Mouse (Mus musculus) cerebellum, postnatal 25 days (tissue): ENCODE results near the gene Dok3.

ENCODE experiments used
- DNase-seq, 2 experiments: peaks; one replicate each; pipeline ENCODE4 v3.0.0; 2021; ENCODE audit warnings: mixed read lengths in 2 of 2

Gene Dok3

DNA sequence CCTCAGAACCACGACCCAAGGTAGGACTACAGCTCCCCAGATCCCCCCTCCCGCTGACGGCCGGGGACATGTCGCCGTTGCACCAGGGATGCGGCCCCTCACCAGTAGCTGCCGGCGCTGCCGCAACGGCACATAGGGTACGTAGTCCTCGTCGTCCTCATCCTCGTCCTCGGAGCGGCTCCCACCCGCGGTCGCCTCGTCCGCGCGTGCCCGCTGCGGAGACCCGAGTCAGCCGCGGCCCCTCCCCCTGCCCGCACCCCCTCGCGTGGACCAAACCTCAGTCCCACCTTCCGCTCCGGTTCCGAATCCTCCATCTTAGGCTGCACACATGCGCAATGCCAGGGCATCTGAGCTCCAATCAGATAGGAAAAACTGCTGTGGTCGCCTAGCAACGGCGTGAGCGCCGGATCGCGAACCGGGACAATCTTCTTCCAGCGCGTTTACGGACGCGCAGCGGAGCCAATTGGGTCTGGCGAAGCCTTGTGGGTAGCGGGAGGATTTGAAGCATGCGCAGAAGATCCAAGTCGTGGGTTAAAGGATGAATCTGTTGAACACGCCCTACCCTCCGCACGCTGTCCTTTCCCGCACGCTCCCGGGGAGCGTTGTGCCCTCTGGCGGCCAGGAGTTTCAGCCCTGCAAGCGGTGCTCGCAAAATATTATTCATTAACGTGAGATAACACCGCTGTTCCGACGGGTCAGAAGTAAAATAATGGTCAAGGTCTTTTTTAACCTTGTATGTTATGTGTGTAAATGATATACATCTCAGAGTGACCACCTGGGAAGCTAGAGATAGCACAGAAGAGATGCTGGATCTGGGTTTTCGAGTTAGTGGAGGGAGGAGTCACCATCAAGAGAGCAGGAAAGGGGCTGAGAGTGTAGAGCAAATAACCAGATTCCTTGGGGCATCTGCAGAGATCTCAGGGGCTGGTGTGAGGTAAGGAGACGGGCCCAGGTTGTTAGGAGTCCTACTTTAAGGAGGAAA lies 7.4 kb upstream of the Dok3 start, which contains the start of gene Ddx41:
Ddx41 (minus strand) TSS at position 465 of the 982 bp plus-strand sequence.
- peak; percentile 99 to 100 for DNase-seq

DNA sequence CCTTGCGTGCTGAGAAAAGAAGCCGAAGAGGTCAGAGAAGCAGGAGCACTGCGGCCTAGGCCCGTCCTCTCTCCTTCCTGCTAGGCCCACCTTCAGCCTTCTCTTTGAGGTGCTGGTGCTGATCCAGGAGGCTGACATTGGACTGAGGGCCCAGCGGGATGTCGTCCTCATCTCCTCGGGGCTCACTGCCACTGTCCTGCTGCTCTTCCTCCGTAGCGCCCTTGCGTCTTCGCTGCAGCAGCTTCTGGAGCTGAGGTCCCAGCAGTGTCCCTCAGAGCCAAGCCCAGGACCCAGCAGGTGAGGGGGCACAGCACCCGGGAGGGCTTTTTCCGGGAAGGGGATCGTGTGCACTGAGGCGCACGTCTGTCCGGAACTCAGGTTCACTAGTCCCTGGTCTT lies 6.7 kb upstream of the Dok3 start:
- peak in 1 of 2 experiments; percentile 46 for DNase-seq

DNA sequence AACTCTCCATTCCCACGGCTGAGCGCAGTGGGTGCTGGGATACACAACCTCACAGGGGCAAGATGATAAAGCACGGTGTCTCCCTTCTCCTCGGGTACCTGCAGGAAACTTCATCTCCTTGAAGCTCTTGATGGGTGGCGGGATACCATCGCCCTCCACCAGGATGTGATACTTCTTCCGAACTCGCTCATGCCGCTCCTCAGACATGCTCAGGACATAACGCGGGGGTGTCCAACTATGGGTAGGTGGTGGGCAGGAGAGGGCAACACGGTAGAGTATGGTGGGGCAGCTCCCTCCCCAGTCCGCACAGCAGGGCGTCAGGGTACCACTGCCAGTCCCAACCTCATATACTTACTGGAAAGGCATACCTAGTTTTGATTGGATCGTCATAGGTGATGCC lies 6.1 kb upstream of the Dok3 start:
- DNase-seq: peak in 1 of 2 experiments; percentile 11

DNA sequence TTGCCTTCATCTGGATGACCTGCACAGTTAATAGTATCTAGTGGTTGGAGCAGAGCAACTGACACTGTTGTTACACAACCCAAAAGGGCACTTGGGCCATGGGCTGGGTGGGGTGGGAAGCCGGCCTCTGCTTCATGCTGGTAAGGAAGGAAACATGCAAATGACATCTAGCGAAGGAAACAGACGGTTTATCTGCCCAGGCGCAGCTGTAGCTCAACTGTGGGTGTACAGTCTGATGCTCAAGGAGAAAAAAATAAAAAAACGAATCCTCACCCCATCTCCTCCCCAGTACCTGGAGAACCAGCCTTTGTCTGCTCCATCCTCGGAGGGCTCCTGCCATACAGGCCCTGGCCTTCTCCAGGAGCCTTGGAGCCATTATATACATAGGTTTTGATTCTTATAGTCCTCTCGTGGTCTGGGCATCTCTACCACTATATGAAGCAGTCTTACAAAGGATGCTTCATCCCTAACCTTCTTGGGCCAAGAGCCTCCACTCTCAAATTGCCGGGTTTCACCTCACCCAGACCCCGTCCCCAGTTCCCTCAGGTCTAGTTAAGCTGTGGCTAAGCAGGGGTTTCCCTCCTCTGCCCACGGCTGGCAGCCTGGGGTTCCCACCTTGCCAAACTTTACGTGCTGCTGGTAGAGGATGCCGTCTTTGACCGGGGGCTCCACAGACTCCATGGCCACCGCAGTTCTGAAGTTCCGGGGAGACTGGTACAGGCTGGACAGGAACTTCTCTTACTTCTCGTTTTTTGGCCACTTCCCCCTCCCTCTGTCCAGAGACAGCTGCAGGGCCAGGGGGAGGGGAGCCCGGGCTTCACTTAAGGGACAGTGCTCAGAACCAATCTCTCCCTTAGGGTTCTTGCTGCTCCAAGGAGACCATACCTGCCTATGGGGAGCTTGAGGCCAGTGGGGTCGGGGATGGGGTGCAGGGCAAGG lies 993 bp downstream of the Dok3 start:
- DNase-seq: peak in 1 of 2 experiments; percentile 4

DNA sequence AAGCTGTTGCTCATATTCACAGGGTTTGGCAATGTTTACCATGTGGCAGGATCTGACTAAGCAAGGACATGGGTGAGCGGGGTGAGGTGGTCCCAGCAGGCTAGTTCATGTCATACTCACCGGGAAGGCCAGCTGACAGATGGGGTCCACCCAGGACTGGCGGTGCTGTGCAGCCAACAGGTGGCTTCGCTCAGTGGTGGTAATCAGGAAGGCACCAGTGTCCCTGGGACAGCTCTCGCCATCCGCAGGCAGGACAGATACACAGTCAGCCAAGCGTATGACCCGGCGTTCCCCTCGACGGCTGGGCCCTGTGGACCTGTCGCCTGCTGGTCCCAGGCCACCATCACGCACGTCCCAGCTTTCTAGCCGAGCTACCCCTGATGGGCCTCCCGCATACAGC lies 1.9 kb downstream of the Dok3 start:
- DNase-seq: no peak

DNA sequence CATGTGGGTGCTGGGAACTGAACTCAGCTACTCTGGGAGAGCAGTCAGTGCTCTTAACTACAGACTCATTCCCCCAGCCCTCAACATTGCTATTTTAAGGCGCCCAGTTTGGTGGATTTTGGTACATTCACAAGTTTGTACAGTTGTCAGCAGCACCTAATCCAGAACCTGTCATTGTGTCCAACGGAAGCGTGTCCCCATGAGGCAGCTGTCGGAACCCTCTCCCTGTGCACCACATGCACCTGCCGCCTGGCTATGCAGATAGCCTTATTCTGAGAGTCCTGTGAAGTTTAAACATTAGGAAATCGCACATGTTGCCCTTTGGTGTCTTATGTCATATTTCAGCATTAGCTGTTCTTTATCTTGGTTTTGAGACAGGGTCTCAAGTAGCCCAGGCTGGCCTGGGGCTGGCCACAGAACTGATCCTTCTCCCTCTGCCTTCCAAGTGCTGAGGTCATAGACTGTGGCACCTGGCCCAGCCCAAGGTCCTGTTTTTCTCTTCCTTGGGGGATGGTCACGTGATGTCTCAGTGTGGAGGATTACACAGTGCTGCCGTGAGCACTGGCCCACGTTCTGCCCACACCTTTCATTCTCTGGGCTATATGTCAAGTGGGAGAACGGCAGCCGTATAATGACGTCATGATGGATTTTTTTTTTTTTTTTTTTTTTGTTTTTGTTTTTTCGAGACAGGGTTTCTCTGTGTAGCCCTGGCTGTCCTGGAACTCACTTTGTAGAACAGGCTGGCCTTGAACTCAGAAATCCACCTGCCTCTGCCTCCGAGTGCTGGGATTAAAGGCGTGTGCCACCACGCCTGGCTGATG lies 3.2 kb downstream of the Dok3 start:
- no peak for DNase-seq

DNA sequence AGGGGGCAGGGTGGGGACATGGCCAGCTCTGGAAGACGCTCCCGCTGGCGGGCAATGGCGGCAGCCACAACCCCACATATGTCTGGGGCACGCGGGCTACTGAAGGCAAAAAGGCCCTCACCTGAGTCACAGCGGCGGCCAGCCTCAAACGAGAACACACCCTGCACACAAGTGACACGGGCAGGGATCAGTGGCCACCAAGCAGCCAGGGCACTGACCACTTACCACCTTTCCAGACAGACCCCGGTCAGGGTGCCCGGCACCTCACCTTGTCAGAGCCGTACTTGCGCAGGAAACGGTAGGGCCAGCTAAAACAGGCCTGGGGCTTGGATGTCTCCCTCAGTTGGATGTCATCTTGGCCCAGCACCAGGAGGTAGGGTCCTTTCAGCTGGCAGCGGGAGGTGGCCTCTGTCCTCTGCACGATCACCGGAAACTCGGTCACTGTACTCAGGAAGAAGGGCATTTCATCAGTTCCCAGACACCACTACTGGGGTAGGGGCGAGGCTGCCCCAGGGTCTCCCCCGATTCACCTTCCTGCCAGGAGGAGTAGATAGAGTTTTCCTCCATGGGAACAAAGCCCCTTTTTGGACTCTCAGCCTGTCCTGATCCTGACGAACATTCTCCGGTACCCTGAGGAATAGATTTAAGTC lies 5.0 kb downstream of the Dok3 start:
- no peak for DNase-seq

DNA sequence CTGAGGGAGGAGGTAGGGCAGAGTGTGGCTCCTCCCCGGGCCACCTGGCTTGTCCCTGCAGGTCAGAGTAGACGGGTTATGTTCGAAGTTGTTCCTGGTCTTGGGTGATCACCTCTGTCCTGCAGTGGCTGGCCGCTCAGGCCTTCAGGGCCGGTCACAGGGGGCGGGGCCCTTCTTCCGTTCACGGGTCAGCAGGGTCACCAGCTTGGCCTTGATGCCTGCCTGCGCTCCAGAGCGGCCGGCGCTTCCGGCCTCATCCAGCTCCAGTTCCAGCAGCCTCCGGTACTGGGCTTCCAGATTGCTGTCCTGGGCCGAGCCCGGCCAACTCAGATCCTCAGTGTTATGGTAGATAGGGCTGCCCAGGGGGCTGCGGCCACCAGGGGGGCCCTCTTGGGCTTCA lies 5.8 kb downstream of the Dok3 start:
- no peak for DNase-seq

DNA sequence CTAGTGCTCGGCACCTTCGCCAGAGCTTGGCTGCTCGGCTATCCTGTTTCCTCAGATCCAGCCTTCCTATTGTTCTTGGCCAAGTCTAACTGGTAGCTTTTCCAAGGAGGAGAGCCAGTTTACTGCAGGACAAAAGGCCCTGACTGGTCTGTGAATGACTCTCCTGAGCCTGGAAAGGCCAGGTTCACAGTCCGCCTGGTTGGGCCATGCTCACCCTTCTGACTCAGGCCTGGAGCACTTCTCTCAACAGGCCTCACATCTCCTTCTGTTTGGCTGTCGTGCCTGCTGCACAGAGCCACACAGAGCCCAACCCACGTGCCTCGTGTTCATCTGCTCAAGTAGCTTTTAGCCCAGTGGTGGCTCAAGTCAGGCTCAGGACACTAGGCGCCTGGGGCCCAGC lies 6.4 kb downstream of the Dok3 start:
- DNase-seq: no peak

DNA sequence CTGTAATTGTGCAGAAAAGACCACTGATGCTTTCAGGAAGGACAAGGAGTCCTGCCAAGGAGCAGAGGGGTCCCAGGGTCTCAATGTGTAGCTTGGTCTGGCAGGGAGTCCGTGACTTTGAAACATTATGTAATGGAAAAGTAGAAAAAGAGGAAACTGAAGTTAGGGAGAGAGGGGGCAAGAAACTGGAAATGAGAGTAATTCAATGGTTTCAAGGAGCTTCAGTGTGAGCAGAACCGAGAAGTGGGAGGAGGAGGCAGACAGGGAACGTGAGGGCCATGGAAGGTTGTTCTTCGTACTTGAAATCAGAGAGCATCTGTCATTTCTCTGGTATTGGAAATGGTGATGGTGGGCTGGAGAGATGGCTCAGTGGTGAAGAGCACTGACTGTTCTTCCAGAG lies 9.5 kb downstream of the Dok3 start:
- DNase-seq: no peak

DNA sequence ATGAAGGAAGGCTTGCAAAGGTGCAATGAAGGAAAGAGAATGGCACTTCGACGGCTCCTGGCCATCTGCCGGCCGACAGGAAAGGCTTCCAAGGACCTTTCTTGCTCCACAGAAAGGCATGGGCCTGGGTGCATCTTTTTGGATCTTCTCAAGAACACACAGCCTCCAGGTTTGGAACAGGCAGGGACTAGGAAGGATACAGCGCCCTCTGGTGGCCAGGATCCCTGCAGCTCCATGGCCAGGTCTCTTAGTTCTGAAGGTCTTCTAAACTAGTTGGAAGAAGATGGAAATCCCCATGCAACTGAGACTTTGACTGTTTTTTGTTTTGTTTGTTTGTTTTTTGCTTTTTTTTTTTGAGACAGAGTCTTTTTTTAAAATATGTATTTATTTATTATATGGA lies 12.1 kb downstream of the Dok3 start:
- DNase-seq: peak; percentile 93 to 95

DNA sequence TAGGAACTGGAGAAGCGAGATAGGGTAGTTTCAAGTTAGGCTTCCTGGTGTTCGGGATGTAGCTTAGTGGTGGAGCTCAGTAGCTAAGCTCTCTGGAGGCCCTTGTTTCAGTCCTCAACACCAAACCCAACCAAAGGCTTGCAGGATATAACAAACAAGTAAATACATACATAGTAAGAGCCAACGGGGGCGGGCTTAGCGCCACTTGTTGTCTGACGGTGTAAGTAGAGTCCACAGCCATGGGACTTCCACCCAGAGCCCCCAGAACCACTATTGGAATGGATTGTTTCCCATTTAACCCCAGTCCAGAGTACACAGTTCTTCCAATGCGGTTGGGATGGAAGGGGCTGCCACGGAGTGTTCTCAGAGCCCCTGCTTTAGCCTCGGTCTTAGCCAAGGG lies 15.3 kb downstream of the Dok3 start:
- DNase-seq: no peak

DNA sequence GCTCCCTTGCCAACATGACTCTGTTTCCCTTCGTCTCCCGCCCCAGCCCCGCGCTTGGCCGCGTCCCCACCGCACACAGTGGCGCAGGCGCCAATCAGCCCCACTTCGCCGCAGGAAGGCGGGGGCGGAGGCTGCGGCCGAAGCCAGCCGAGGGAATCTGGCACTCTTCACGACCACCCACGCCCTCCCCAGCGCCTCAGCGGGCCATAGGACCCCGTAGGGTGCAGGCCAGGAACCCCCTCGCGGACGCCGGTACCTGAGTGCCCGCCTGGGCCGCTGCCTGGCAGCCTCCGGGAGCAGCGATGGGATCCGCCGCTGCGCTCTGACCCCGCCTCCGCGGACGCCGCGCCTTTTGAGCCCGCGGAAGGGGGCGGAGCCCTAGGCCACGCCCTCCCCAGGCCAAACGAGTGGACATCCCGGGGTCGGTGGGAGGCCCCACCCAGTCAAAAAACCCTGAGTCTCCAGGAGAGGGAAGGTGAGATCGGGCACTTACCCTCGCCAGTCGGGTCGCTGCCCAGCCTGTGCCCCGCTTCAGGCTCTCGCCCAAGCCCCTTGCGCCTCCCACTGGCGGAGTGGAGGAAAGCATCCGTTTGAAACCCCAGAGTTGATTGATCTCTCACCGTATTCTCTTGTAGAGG lies 15.9 kb downstream of the Dok3 start, which contains the start of gene Pdlim7:
Pdlim7 (minus strand) TSS at position 566 of the 638 bp plus-strand sequence.
- peak; percentile 92 to 94 for DNase-seq

DNA sequence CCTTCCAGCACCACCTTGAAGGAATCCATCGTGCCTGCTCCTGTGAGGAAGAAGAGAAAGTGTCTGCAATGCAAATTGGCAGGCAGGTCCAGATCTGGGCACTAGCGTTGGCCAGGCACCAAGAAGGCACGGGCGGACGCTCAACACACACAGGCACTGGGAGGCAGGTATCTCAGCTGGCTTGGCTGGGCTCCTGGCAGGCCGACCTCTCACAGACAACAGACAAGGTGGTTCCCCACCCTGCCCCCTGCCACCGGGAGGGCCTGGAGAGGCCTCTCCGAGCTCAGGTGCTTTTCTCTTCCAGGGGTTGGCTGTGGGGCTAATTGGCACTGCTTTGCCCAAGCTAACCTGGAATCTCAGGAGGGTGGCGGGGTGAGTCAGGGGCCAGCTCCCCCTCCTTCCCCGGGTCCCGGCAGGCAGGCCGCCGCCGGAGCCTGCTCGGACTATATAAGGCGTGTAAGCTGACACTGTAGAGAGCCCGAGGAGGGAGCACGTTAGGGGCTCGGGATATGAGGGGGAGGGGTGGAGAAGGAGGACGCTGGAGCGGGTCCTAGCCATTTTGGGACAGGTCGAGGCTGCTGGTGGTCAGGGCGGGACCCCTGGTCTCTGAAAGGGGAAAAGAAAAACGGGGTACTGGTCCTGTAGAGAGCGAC lies 16.6 kb downstream of the Dok3 start:
- DNase-seq: peak; percentile 65 to 74

DNA sequence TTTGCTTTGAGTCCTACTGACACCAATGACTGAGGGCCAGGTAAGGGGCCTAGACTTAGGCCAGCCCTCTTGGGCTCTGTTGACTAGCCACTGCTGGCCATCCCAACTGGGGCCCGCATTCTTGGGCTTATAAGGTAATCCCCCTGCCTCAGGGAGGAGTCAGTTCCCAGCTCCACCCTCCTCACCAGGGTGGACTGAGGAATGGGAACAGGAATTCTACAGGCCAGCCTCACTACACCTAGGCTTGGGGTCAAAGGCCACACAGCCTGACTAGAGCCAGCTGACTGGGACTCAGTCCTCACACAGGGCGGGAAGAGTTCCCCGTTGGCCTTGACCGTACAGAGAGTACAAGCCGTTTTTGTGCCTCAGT lies 17.6 kb downstream of the Dok3 start:
- no peak for DNase-seq

DNA sequence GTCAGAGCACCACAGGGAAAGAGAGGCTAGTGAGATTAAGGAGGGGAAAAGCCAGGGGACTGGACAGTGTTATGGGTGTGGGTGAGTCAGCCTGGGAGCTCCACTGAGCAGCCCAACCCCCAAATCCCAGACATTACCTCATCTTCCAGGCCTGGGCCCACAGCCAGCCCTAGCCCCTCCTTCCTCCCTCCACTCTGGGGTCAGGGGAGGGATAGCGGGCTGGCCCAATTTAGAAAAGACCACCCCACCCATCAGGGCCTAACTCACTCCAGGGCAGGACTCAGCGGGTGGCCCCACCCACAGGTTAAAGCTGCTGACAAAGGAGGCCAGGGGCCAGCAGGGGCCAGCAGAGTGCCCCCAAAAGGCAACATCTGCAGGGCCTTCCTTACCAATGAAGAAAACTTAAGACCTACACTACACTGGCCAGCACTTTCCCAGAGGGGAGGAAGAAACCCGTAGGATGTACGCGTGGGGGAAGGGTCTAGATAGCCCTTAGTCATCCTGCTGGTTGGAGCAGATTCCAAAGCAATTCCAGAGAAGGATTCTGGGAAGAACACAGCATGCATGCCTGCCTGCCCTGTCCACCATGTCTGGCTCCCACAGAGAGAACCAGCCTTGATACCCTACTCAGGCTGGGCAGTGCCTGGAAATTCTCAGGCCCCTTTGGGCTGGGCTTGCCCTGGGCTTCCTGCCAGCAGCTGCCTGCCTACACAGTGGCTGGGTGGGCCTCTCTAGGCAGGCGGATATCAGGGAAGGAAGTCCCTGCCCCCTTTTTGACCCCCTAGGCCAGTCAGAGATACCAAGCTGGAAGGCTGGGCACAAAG lies 18.2 kb downstream of the Dok3 start:
- no peak for DNase-seq

DNA sequence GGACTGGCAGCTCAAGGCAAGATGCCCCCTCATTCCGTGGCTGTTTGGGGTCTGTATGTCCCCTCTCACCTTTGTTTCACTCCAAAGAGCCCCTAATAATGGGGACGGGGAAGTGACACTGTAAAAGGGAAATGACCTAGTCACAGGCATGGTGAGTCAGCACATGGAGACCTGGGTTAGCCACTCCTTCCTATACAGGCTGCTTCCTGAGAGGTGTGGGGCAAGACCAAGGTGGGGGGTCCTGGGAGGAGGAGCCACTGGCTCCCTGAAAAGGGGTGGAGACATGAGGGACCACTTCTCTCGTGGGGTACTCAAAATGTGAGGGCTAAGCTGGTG lies 18.8 kb downstream of the Dok3 start:
- DNase-seq: no peak

DNA sequence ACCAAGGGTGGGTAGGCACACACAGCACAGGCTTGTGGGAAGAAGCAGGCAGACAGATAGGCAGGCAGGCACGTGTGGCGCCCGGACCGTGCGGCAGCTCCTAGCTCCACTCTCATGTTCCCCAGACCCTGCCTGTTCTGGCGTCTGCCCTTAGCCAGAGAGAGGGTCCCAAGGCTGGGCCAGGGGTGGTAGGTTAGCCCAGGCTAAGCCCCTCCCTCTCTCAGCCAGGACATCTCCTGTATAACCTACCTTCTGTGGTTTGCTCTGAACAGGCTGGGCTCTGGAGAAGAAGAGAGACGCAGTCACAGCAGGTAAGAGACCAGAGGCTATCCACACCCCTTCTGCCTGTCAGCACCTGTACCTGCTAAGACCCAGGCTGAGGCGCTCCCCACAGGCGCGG lies 20.6 kb downstream of the Dok3 start:
- no peak for DNase-seq

DNA sequence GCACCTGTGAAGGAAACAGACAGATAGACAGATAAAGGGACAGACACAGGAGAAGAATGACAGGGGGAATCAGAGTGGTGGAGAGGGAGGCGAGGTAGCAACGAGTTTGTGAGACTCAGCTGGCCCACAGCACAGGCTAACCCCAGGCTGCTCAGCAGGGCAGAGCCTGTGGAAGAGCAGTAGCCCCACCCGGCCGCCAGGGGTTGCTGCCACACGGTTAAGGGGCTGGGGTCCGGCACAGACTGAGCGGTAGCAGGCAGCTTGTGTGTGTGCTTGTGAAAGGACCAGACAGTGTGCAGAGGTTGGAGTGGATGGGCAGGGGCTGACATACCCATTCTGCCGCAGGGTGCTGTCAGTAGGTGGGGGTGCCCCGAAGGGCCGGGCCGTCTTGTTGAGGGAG lies 21.2 kb downstream of the Dok3 start:
- DNase-seq: no peak

DNA sequence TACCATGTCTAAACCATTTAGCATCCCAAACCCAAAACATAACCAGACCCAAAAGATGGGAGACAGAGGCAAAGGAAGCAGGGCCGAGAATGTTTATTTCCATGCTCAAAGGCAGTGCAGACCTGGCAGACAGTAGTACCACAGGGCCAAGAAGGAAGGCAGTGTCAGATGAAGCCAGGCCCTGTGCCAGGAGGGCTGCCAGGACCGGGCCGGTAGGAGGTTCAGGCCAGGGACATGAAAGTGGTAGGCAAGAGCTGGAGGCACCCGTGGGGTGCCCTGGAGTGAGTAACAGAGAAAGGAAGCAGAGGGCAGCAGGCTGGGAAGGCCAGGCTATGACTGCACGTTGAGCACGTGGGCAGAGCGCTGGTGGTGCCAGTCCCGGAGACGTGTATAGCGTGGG lies 22.4 kb downstream of the Dok3 start:
- peak; percentile 58 to 76 for DNase-seq
